Mouse (Mus musculus): Measurements from ENCODE around the gene Atxn2.
"Not testable (repeated sequence)": the region's sequence is repeated elsewhere in the genome, so short reads cannot be mapped to it uniquely, and the experiment has no call there.

Gene Atxn2

GRCm38 (mm10) chr5:121711174-121711927 is at the start of gene Atxn2:
TSS of gene Atxn2 (plus strand) at chr5:121711337.
- peak; percentile 92 for DNase-seq

DNA sequence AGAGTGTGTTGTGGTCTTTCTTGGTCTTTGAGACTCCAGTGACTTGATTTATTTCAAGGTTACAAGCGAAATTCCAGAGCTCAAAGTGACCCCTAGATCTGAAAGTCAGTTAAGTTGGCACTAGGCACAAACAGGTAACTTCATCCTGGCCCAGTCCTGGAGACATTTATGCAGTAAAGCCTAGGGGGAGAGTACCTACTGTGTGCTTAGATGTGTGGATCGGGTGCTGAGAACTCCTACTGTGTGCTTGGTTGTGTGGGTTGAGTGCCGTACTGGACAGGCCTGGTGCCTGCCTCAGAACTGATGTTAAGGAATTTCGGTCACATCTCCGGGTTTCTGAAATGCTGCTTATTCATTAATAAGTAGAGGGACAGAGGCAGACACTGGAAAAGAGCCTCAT is 49.6 kb upstream of the Atxn2 start:
- DNase-seq = no peak

GRCm38 (mm10) chr5:121663456-121663855 is 47.7 kb upstream of the Atxn2 start:
- no peak for DNase-seq

DNA sequence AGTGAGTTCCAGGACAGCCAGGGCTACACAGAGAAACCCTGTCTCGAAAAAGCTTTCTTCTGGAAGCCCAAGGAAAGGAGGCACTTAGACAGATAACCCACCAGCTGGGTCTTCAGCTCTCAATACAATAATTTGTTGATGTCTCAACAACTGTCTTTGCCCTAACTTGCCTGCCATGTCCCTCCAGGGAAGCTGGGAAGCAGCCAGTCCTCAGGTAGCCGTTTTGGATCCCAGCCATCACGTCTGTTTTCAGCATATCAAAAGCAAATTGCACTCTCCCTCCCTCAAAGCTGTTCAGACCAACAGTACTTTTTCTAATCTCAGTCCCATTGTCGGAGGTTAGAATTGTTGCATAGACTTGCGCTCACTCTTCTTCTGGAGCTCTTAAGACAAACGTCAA is 47.1 kb upstream of the Atxn2 start:
- DNase-seq = no peak

GRCm38 (mm10) chr5:121664971-121665370 is 46.2 kb upstream of the Atxn2 start:
- DNase-seq = no peak

DNA sequence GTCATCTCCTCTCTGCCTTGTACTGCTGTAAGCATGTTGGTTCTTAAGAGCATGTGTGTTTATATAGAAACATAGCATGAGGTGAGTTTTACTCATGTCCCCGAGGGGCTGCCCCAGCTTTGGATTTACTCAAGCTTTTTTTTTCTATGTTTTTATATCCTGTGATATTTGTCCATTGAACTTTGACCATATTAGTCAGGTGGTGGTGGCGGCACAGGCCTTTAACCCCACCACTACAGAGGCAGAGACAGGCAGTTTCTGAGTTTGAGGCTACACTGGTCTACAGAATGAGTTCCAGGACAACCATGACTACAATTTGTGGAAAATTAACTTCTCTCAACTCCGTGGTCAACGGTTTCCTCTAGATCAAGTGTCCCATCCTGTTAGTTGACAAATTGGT is 44.1 kb upstream of the Atxn2 start:
- no peak for DNase-seq

DNA sequence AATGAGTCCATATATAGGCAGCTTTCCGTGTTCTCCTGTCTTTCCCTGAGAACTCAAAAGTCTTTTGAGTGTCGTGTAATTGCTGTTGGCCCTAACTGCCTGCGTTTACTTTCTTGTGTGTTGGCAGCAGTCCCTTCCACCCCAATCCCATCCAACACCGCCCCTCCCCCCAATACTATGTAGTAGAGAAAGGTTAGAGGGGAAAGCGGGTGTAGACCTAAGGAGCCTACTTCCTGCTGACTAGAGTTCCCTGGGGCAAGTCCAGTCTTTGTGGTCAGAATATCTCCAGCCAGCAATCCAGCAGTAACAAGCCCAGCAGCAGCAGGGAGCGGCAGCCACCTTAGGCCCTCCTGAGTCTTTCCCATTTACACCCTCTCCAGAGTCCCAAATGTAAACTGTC is 42.7 kb upstream of the Atxn2 start:
- no peak for DNase-seq

- DNase-seq = peak; percentile 30
Observed at GRCm38 (mm10) chr5:121670412-121670811, 40.7 kb upstream of the Atxn2 start.

GRCm38 (mm10) chr5:121682250-121682649 is 28.9 kb upstream of the Atxn2 start:
- no peak for DNase-seq

- no peak for DNase-seq
Observed at GRCm38 (mm10) chr5:121685495-121685894, 25.6 kb upstream of the Atxn2 start.

- no peak for DNase-seq
Observed at GRCm38 (mm10) chr5:121686113-121686898, 24.8 kb upstream of the Atxn2 start.

- DNase-seq = no peak
Observed at GRCm38 (mm10) chr5:121690482-121691211, 20.5 kb upstream of the Atxn2 start.

- not testable (repeated sequence) for DNase-seq
Observed at GRCm38 (mm10) chr5:121691436-121691835, 19.7 kb upstream of the Atxn2 start.

GRCm38 (mm10) chr5:121692897-121693296 is 18.2 kb upstream of the Atxn2 start:
- no peak for DNase-seq

DNA sequence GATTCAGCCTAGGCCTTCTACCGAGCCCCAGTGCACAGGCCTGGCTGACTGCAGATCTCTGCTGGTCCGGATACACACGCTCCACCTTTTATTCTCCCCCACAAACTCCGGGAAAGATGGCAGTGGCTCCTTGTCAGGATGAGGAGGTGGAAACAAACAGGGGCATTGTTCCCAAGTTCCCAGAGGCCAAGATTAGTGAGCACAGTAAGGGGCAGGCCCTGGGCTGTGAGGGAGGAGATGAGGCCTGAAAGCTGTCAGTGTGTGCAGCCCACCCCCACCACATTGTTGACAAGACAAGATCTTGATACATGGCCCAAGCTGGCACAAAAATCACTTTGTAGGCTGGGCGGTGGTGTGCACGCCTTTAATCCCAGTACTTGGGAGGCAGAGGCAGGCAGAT is 14.4 kb upstream of the Atxn2 start:
- DNase-seq = peak; percentile 69

DNA sequence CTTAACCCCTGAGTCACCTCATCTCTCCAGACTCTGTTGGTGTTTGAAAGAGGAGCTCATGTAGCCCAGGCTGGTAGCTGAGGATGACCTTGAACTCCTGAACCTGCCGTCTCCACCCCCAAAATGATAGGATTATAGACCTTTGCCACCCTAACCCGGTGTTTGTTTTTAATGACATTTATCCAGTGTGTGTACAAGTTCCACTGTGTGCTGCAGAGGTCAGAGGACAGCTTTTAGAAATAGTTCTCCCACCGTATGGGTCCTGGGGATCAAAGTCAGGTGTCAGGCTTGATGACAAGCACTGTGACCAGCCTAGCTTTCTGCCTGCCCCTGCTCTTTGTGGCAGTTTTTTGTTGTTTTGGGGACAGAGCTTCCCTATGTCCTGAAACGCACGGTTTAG is 11.2 kb upstream of the Atxn2 start:
- DNase-seq = no peak

DNA sequence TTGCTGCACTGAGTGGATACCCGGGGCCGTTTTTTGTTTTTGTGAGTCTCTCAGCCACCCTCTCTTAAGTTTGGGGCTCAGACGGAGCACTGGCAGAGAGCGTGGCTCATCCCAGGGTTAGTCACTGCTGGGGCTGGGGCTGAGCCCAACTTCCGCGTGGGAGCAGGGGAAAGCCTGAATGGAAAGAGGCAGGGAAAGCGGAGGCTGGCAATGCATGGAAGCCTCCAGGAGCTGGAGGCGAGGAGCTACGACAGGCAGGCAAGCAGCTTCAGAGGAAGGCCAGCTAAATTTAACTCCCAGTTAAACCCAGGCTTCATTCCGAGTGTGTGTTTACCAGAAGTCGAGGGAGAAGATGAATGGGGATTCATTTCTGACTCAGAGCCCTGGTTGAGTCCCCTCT is 10.6 kb upstream of the Atxn2 start:
- DNase-seq = no peak

GRCm38 (mm10) chr5:121701111-121701769 is 9.9 kb upstream of the Atxn2 start:
- no peak for DNase-seq

GRCm38 (mm10) chr5:121703341-121703740 is 7.8 kb upstream of the Atxn2 start:
- DNase-seq = no peak

- peak; percentile 51 for DNase-seq
Observed at GRCm38 (mm10) chr5:121704512-121705248, 6.5 kb upstream of the Atxn2 start.

GRCm38 (mm10) chr5:121710402-121710801 is 735 bp upstream of the Atxn2 start:
- DNase-seq = no peak

- DNase-seq = no peak
Observed at GRCm38 (mm10) chr5:121710851-121711173, 325 bp upstream of the Atxn2 start.

- no peak for DNase-seq
Observed at GRCm38 (mm10) chr5:121711928-121712231, 743 bp downstream of the Atxn2 start.

Data from retina, postnatal 1 day (tissue).